Mouse (Mus musculus): Measurements from ENCODE around the gene Cyld. TPM values are rescaled to one million over a fixed set of nuclear protein-coding genes. Genes with fewer than 3 reads are reported as not detected.
A peak's percentile ranks its signal among the peaks of the same experiment; 100 is the strongest.
"Not testable (repeated sequence)": the region's sequence is repeated elsewhere in the genome, so short reads cannot be mapped to it uniquely, and the experiment has no call there.

Cyld gene
- 5.6 TPM for polyA plus RNA-seq (2012; fragmentation: generic; extraction: Trizol)

GRCm38 (mm10) chr8:88696721-88697641, at the start of gene Cyld:
TSS of gene Cyld (plus strand) at chr8:88697028.
- peaks cover 31% of the 10 kb centered on the region for H3K79me2 ChIP-seq (ENCODE audit: control insufficient read depth, insufficient read depth)
- TF ChIP-seq TCF3 (IDR thresholded peaks at IDR 0.05; ENCODE audit: insufficient read length, low read depth), result no peak
- TF ChIP-seq MAX (IDR thresholded peaks at IDR 0.05; ENCODE audit: low read depth), result no peak
- peak in 1 of 3 experiments; percentile 41 for TF ChIP-seq MYOD1 (IDR thresholded peaks at IDR 0.05; ENCODE audit: control insufficient read depth in 1 of 3, insufficient read length in 2 of 3, low read depth in 2 of 3)
- TF ChIP-seq SRF (IDR thresholded peaks at IDR 0.05; ENCODE audit: control insufficient read depth, insufficient read length, low read depth), result peak; percentile 8
- TF ChIP-seq MYOG (IDR thresholded peaks at IDR 0.05; ENCODE audit: control insufficient read depth in 1 of 3, insufficient read depth in 1 of 3, insufficient read length in 2 of 3, low read depth in 2 of 3), result no peak
- no peak for TF ChIP-seq TCF12 (IDR thresholded peaks at IDR 0.05; ENCODE audit: insufficient read depth, poor library complexity, severe bottlenecking)
- TF ChIP-seq CEBPB (IDR thresholded peaks at IDR 0.05; ENCODE audit: insufficient read depth, poor library complexity, severe bottlenecking), result no peak
- peak; percentile 20 for TF ChIP-seq POLR2A (IDR thresholded peaks at IDR 0.05; ENCODE audit: insufficient read length, low read depth)
- peak within 1 kb of the TSS; percentile 87 for H3K4me2 ChIP-seq (ENCODE audit: low read depth)
- H3K36me3 ChIP-seq (ENCODE audit: control insufficient read depth, insufficient read depth), result no peaks in the 10 kb centered on the region
- H3K27me3 ChIP-seq (ENCODE audit: control insufficient read depth, insufficient read depth, insufficient read length), result no peaks in the 10 kb centered on the region
- peak within 1 kb of the TSS; percentile 68 for H3K4me3 ChIP-seq
- H3ac ChIP-seq (ENCODE audit: control insufficient read depth, insufficient read length), result peak within 1 kb of the TSS; percentile 54

- H3K79me2 ChIP-seq (ENCODE audit: control insufficient read depth, insufficient read depth), result peaks cover 3% of the 10 kb centered on the region
- H3K4me3 ChIP-seq, result peak overlapping the region; percentile 28
- TF ChIP-seq USF1 (IDR thresholded peaks at IDR 0.05; ENCODE audit: low read depth) (no peak), TCF12 (IDR thresholded peaks at IDR 0.05; ENCODE audit: insufficient read depth, poor library complexity, severe bottlenecking) (no peak), POLR2A (IDR thresholded peaks at IDR 0.05; ENCODE audit: insufficient read length, low read depth) (no peak), TCF3 (IDR thresholded peaks at IDR 0.05; ENCODE audit: insufficient read length, low read depth) (no peak), MYOG (IDR thresholded peaks at IDR 0.05; ENCODE audit: control insufficient read depth in 1 of 3, insufficient read depth in 1 of 3, insufficient read length in 2 of 3, low read depth in 2 of 3) (no peak), E2F4 (IDR thresholded peaks at IDR 0.05; ENCODE audit: insufficient read depth) (no peak), MAX (IDR thresholded peaks at IDR 0.05; ENCODE audit: low read depth) (no peak), MYOD1 (IDR thresholded peaks at IDR 0.05; ENCODE audit: control insufficient read depth in 1 of 3, insufficient read length in 2 of 3, low read depth in 2 of 3) (no peak), POLR2AphosphoS2 (IDR thresholded peaks at IDR 0.05; ENCODE audit: insufficient read length, low read depth) (no peak), CEBPB (IDR thresholded peaks at IDR 0.05; ENCODE audit: insufficient read depth, poor library complexity, severe bottlenecking) (no peak), SRF (IDR thresholded peaks at IDR 0.05; ENCODE audit: control insufficient read depth, insufficient read length, low read depth) (no peak)
- no peaks in the 10 kb centered on the region for H3K36me3 ChIP-seq (ENCODE audit: control insufficient read depth, insufficient read depth)
- H3ac ChIP-seq (ENCODE audit: control insufficient read depth, insufficient read length), result no peak overlapping the region
- no peaks in the 10 kb centered on the region for H3K27me3 ChIP-seq (ENCODE audit: control insufficient read depth, insufficient read depth, insufficient read length)
- peak overlapping the region; percentile 94 for H3K4me2 ChIP-seq (ENCODE audit: low read depth)
Observed at GRCm38 (mm10) chr8:88648322-88648721, 48.5 kb upstream of the Cyld start.

- H3ac ChIP-seq (ENCODE audit: control insufficient read depth, insufficient read length), result no peak overlapping the region
- H3K27me3 ChIP-seq (ENCODE audit: control insufficient read depth, insufficient read depth, insufficient read length), result no peaks in the 10 kb centered on the region
- H3K4me2 ChIP-seq (ENCODE audit: low read depth), result peak overlapping the region; percentile 8
- no peak for TF ChIP-seq TCF12 (IDR thresholded peaks at IDR 0.05; ENCODE audit: insufficient read depth, poor library complexity, severe bottlenecking)
- TF ChIP-seq POLR2A (IDR thresholded peaks at IDR 0.05; ENCODE audit: insufficient read length, low read depth), result no peak
- TF ChIP-seq POLR2AphosphoS2 (IDR thresholded peaks at IDR 0.05; ENCODE audit: insufficient read length, low read depth), result no peak
- no peak for TF ChIP-seq E2F4 (IDR thresholded peaks at IDR 0.05; ENCODE audit: insufficient read depth)
- no peak for TF ChIP-seq SRF (IDR thresholded peaks at IDR 0.05; ENCODE audit: control insufficient read depth, insufficient read length, low read depth)
- TF ChIP-seq CEBPB (IDR thresholded peaks at IDR 0.05; ENCODE audit: insufficient read depth, poor library complexity, severe bottlenecking), result no peak
- no peak for TF ChIP-seq MYOD1 (IDR thresholded peaks at IDR 0.05; ENCODE audit: control insufficient read depth in 1 of 3, insufficient read length in 2 of 3, low read depth in 2 of 3)
- peaks cover 3% of the 10 kb centered on the region for H3K79me2 ChIP-seq (ENCODE audit: control insufficient read depth, insufficient read depth)
- no peak overlapping the region for H3K4me3 ChIP-seq
- no peaks in the 10 kb centered on the region for H3K36me3 ChIP-seq (ENCODE audit: control insufficient read depth, insufficient read depth)
Observed at GRCm38 (mm10) chr8:88650016-88650708, 46.7 kb upstream of the Cyld start.

DNA sequence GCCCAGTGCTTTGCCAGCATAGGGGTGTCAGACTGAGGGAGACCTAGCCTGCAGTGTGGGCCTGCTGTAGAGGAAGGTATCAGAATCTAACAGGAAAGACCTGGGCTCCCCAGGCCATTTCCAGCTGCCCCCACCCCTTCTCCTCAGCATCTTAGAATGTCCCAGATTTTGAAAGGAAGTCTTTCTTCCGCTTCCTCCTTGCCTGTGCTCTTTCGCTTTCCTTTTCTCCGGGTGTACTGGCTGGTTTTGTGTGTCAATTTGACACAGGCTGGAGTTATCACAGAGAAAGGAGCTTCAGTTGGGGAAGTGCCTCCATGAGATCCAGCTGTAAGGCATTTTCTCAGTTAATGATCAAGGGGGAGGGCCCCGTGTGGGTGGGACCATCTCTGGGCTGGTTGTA, 45.7 kb upstream of the Cyld start:
- H3ac ChIP-seq (ENCODE audit: control insufficient read depth, insufficient read length); H3K79me2 ChIP-seq (ENCODE audit: control insufficient read depth, insufficient read depth); H3K4me3 ChIP-seq; H3K27me3 ChIP-seq (ENCODE audit: control insufficient read depth, insufficient read depth, insufficient read length); H3K36me3 ChIP-seq (ENCODE audit: control insufficient read depth, insufficient read depth); H3K4me2 ChIP-seq (ENCODE audit: low read depth): not testable (repeated sequence)

DNA sequence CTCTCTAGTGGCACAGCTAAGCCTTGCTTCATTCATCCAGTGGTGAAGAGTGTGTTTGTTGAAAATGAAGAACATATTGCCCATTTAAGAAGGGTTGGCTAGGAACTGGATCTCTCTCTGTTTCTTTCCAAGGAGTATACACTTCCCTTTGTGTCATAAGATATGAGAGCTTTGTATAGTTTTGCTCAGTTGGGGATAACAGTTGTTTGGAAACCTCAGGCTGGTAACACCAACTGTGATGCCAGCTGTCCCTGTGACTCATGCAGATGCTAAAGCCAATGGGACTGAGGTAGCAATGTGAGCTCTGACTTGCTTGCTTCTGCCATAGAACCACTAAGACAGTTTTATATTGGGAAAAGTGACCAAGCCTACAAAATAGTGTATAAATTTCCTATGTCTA, 41.5 kb upstream of the Cyld start:
- Histone ChIP-seq H3K79me2 (ENCODE audit: control insufficient read depth, insufficient read depth) (no peaks in the 10 kb centered on the region), H3K27me3 (ENCODE audit: control insufficient read depth, insufficient read depth, insufficient read length) (no peaks in the 10 kb centered on the region), H3K4me3 (no peak overlapping the region), H3K36me3 (ENCODE audit: control insufficient read depth, insufficient read depth) (no peaks in the 10 kb centered on the region), H3K4me2 (ENCODE audit: low read depth) (peak overlapping the region; percentile 44), H3ac (ENCODE audit: control insufficient read depth, insufficient read length) (no peak overlapping the region)
- TF ChIP-seq REST (IDR thresholded peaks at IDR 0.05; ENCODE audit: insufficient read depth, insufficient read length) (no peak), MYOD1 (IDR thresholded peaks at IDR 0.05; ENCODE audit: control insufficient read depth in 1 of 3, insufficient read length in 2 of 3, low read depth in 2 of 3) (peak; percentile 95 to 99 (median 98)), MYOG (IDR thresholded peaks at IDR 0.05; ENCODE audit: control insufficient read depth in 1 of 3, insufficient read depth in 1 of 3, insufficient read length in 2 of 3, low read depth in 2 of 3) (peak; percentile 81 to 99 (median 95)), TCF12 (IDR thresholded peaks at IDR 0.05; ENCODE audit: insufficient read depth, poor library complexity, severe bottlenecking) (peak; percentile 98), TCF3 (IDR thresholded peaks at IDR 0.05; ENCODE audit: insufficient read length, low read depth) (peak; percentile 91), SRF (IDR thresholded peaks at IDR 0.05; ENCODE audit: control insufficient read depth, insufficient read length, low read depth) (no peak)
